Mouse (Mus musculus) myocyte (in vitro differentiated cells): ENCODE results near the gene Nt5dc2. TPM values are rescaled to one million over a fixed set of nuclear protein-coding genes. Genes with fewer than 3 reads are reported as not detected.

Source experiments
- H3K27me3 ChIP-seq: one replicate; pipeline ENCODE4 v1.6.1; 2011; ENCODE audit not compliant: control insufficient read depth, insufficient read depth, insufficient read length
- H3K36me3 ChIP-seq: one replicate; pipeline ENCODE4 v1.6.1; 2011; ENCODE audit not compliant: control insufficient read depth, insufficient read depth
- H3K4me2 ChIP-seq: one replicate; pipeline ENCODE4 v1.6.1; 2011; ENCODE audit warnings: low read depth, control low read depth
- H3K4me3 ChIP-seq: one replicate; pipeline ENCODE4 v1.5.1; 2011; ENCODE audit warnings: mild to moderate bottlenecking, control low read depth, moderate library complexity
- H3K79me2 ChIP-seq: one replicate; pipeline ENCODE4 v1.6.1; 2011; ENCODE audit not compliant: control insufficient read depth, insufficient read depth
- H3ac ChIP-seq: one replicate; pipeline ENCODE4 v1.6.1; 2011; ENCODE audit not compliant: control insufficient read depth, insufficient read length
- CEBPB ChIP-seq: IDR thresholded peaks from 2 replicates; pipeline ENCODE4 v1.6.1; 2011; ENCODE audit warnings: mild to moderate bottlenecking, moderate library complexity; ENCODE audit not compliant: poor library complexity, insufficient read depth, severe bottlenecking
- E2F4 ChIP-seq: IDR thresholded peaks from one replicate; pipeline ENCODE4 v1.6.1; 2011; ENCODE audit warnings: mild to moderate bottlenecking, control low read depth, moderate library complexity; ENCODE audit not compliant: insufficient read depth
- MAX ChIP-seq: IDR thresholded peaks from one replicate; pipeline ENCODE4 v1.6.1; 2011; ENCODE audit warnings: low read depth, mild to moderate bottlenecking, control low read depth
- MYOD1 ChIP-seq, 3 experiments: IDR thresholded peaks; one replicate each; pipeline ENCODE4 v1.6.1; 2011; ENCODE audit warnings: control low read depth in 2 of 3, low read depth in 2 of 3, mild to moderate bottlenecking in 2 of 3, moderate library complexity in 1 of 3; ENCODE audit not compliant: insufficient read length in 2 of 3, control insufficient read depth in 1 of 3
- MYOG ChIP-seq, 3 experiments: IDR thresholded peaks; one replicate each; pipeline ENCODE4 v1.6.1; 2011; ENCODE audit warnings: control low read depth in 2 of 3, low read depth in 2 of 3, mild to moderate bottlenecking in 2 of 3; ENCODE audit not compliant: insufficient read length in 2 of 3, control insufficient read depth in 1 of 3, insufficient read depth in 1 of 3
- POLR2A ChIP-seq: IDR thresholded peaks from one replicate; pipeline ENCODE4 v1.6.1; 2011; ENCODE audit warnings: low read depth, mild to moderate bottlenecking, control low read depth, moderate library complexity; ENCODE audit not compliant: insufficient read length
- POLR2AphosphoS2 ChIP-seq: IDR thresholded peaks from one replicate; pipeline ENCODE4 v1.6.1; 2011; ENCODE audit warnings: low read depth, control low read depth; ENCODE audit not compliant: insufficient read length
- REST ChIP-seq: IDR thresholded peaks from one replicate; pipeline ENCODE4 v1.6.1; 2011; ENCODE audit warnings: mild to moderate bottlenecking, control low read depth, moderate library complexity; ENCODE audit not compliant: insufficient read depth, insufficient read length
- SRF ChIP-seq: IDR thresholded peaks from one replicate; pipeline ENCODE4 v1.6.1; 2011; ENCODE audit warnings: low read depth; ENCODE audit not compliant: control insufficient read depth, insufficient read length
- TCF12 ChIP-seq: IDR thresholded peaks from one replicate; pipeline ENCODE4 v1.6.1; 2011; ENCODE audit warnings: mild to moderate bottlenecking, control low read depth; ENCODE audit not compliant: poor library complexity, insufficient read depth, severe bottlenecking
- TCF3 ChIP-seq: IDR thresholded peaks from one replicate; pipeline ENCODE4 v1.6.1; 2011; ENCODE audit warnings: low read depth, control low read depth; ENCODE audit not compliant: insufficient read length
- USF1 ChIP-seq: IDR thresholded peaks from one replicate; pipeline ENCODE4 v1.6.1; 2011; ENCODE audit warnings: low read depth, mild to moderate bottlenecking, control low read depth, moderate library complexity
- polyA plus RNA-seq: library from polyadenylated mRNA; unstranded; fragments of >200 nt; fragmentation: generic; extraction: Trizol; gene quantifications from one replicate; pipeline ENCODE4 v1.2.1, GENCODE M21; 2012; ENCODE audit warnings: missing spikeins

Nt5dc2 gene
- polyA plus RNA-seq, 1 experiment = 243 TPM

DNA sequence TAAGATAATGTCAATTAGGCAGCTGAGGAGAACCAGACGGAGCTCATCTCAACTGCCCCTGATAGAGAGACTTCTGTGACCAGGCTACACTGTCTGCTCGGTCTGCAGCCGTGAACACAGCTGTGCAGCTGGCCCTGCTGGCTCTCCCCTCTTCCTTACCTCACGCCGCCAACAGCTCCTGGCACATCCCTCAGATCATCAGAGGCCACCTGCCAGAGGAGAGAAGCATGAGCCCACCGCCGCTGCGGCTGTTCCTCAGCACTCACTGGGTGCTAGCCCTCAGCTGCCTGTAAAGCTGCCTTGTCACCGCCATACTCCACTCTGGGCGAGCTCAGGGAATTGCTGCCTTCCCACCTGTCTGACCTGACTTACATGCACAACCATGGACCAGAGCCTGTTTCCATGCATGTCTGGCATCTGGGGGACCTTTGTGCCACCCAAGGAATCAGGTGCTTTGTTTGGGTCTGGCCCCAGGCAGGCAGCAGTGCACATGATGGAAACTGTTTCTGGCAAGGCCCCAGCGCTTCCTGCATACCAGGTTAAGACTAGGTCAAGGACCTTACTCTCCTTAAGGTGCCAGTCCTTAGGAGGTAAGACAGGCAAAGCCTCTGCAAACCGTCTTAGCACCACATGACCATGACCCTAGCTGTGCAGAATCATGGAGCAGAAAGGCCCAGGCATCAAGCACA lies 49.0 kb downstream of the Nt5dc2 start:
- Histone ChIP-seq H3K27me3 (no peaks in the 10 kb centered on the region), H3K4me3 (no peak overlapping the region), H3ac (no peak overlapping the region), H3K36me3 (peaks cover 45% of the 10 kb centered on the region), H3K4me2 (no peak overlapping the region), H3K79me2 (peaks cover 8% of the 10 kb centered on the region)
- TF ChIP-seq USF1 (no peak), CEBPB (no peak), POLR2AphosphoS2 (peak; percentile 1), SRF (no peak), MYOG (IDR thresholded peaks at IDR 0.05; ENCODE audit: control insufficient read depth in 1 of 3, insufficient read depth in 1 of 3, insufficient read length in 2 of 3, low read depth in 2 of 3) (peak in 1 of 3 experiments; percentile 24), POLR2A (peak; percentile 26), MYOD1 (IDR thresholded peaks at IDR 0.05; ENCODE audit: control insufficient read depth in 1 of 3, insufficient read length in 2 of 3, low read depth in 2 of 3) (peak in 2 of 3 experiments; percentile 5 to 7), TCF12 (no peak), MAX (no peak), TCF3 (no peak), E2F4 (no peak), REST (no peak)

DNA sequence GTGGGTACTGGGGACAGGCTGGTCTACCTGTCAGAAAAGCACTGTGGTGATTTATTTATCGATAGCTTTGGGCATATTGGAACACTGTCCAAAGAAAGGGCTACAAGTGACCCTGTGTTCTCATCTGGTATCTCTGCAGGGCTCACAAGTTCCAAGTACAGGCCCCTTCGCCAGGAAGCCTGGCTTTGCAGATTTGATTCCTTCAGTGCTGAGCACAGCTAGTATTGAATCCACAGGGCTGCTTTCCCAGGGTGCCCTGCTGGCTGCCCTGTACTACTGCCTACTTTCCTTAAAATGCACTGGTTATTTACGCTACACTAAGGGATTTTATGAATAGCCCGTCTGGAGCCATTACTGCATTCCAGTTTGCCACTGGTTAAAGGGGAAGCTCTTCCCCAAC lies 50.7 kb downstream of the Nt5dc2 start:
- no peak overlapping the region for H3ac ChIP-seq
- TF ChIP-seq POLR2AphosphoS2 (no peak), MAX (no peak), MYOG (IDR thresholded peaks at IDR 0.05; ENCODE audit: control insufficient read depth in 1 of 3, insufficient read depth in 1 of 3, insufficient read length in 2 of 3, low read depth in 2 of 3) (no peak), TCF12 (no peak), TCF3 (no peak), POLR2A (no peak), SRF (no peak), REST (no peak), CEBPB (no peak)
- no peaks in the 10 kb centered on the region for H3K27me3 ChIP-seq
- H3K79me2 ChIP-seq = peaks cover 8% of the 10 kb centered on the region
- no peak overlapping the region for H3K4me3 ChIP-seq
- H3K4me2 ChIP-seq = no peak overlapping the region
- H3K36me3 ChIP-seq = peaks cover 51% of the 10 kb centered on the region

DNA sequence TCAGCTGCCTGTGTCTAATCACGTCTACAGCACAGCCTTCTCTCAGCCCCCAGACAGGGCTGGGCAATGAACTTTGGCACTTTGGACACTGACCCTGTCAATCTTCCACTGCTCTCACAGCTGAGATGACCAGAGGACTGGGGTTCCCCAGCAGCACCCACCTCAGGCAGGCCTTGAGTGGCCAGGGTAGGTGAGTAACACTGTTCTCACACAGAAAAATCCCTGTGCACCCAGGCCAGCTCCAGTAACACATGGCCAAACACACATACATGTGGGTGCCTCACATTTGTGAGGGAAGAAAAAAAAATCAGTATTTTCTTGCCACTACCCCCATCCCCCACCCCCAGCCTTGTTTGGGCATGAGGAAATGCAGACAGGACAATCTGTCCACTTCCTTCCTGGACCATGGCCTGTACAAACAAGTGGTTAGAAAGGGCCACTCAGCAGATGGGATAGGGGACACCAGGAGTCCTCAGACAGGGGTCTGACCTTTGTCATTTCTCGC lies 52.0 kb downstream of the Nt5dc2 start:
- H3K27me3 ChIP-seq = no peaks in the 10 kb centered on the region
- TF ChIP-seq MYOD1 (IDR thresholded peaks at IDR 0.05; ENCODE audit: control insufficient read depth in 1 of 3, insufficient read length in 2 of 3, low read depth in 2 of 3) (no peak), POLR2A (no peak), TCF12 (no peak), REST (no peak), MYOG (IDR thresholded peaks at IDR 0.05; ENCODE audit: control insufficient read depth in 1 of 3, insufficient read depth in 1 of 3, insufficient read length in 2 of 3, low read depth in 2 of 3) (no peak), TCF3 (no peak), USF1 (no peak), E2F4 (no peak), MAX (no peak)
- H3K36me3 ChIP-seq = peaks cover 65% of the 10 kb centered on the region
- no peak overlapping the region for H3ac ChIP-seq
- H3K4me3 ChIP-seq = no peak overlapping the region
- peaks cover 8% of the 10 kb centered on the region for H3K79me2 ChIP-seq
- H3K4me2 ChIP-seq = no peak overlapping the region

DNA sequence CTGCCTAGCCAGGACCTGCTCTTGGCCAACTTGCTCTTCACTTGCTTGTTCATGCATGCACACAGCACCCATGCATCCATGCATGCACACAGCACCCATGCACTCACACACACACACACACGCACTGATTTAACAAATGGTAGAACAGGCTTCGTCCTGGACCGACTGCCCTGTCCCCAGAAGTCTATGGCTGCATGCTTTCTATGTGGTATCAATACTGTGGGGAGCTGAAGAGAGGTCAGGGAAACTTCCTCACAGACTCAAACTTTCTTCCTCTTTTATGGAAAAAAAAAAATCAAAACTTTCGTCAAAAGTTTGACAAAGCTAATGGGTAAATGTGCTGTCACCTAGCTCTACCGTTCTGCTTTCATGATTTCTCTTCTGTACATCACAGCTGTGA lies 52.7 kb downstream of the Nt5dc2 start:
- no peak overlapping the region for H3K4me3 ChIP-seq
- peaks cover 8% of the 10 kb centered on the region for H3K79me2 ChIP-seq
- TF ChIP-seq MYOD1 (IDR thresholded peaks at IDR 0.05; ENCODE audit: control insufficient read depth in 1 of 3, insufficient read length in 2 of 3, low read depth in 2 of 3) (no peak), POLR2A (peak; percentile 28), USF1 (no peak), POLR2AphosphoS2 (peak; percentile 62), TCF12 (no peak)
- no peak overlapping the region for H3ac ChIP-seq
- H3K27me3 ChIP-seq = no peaks in the 10 kb centered on the region
- no peak overlapping the region for H3K4me2 ChIP-seq
- H3K36me3 ChIP-seq = peaks cover 72% of the 10 kb centered on the region

DNA sequence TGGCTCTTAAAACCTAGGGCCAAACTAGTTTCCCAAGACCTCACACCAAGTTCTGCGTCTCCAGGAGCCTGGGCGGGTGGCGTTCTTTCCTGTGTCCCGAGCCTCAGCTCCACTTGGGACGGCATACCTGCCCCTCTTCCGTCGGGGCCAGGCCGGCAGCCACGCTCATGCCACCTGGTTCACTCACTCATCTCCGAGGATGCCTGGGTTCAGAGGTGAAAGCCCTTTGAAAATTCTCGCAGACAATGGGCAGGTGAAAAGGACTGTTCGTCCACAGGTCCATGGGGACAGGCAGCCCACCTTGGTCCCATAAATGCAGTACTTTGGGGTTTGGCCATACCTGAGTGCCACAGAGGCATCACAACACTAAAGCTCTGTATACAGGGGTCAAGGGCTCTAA lies 53.3 kb downstream of the Nt5dc2 start:
- no peaks in the 10 kb centered on the region for H3K27me3 ChIP-seq
- H3ac ChIP-seq = no peak overlapping the region
- no peak for TF ChIP-seq E2F4
- no peak for TF ChIP-seq REST
- no peak for TF ChIP-seq TCF12
- TF ChIP-seq CEBPB = no peak
- peaks cover 4% of the 10 kb centered on the region for H3K79me2 ChIP-seq
- no peak overlapping the region for H3K4me2 ChIP-seq
- peaks cover 70% of the 10 kb centered on the region for H3K36me3 ChIP-seq
- H3K4me3 ChIP-seq = no peak overlapping the region
